Mouse (Mus musculus): ENCODE data around the gene Pdk1. TPM values are rescaled to one million over a fixed set of nuclear protein-coding genes. Genes with fewer than 3 reads are reported as not detected.
A peak's percentile ranks its signal among the peaks of the same experiment; 100 is the strongest.

The Pdk1 gene
- polyA plus RNA-seq, 1 experiment = 1.2 TPM

DNA sequence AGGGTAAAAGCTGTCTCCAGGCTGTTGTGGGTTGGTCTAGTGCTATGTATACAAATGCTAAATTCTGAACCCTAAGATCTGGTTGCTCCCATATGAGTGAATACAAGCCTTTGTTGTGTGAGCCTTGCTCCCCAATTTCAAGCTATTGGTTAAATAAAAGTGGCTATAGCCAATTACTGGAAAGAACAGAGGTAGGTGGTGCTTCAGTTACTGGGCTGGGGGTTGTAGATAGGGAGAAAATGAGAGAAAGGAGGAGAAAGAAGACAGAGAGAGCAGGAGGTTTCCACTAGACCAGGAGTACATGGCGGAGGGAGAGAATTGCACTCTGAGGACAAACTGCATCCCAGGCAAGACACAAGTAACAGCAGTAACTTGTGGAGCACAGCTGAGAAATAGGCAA is 4.8 kb upstream of the Pdk1 start:
- Histone ChIP-seq H3K4me1 (ENCODE audit: control insufficient read depth) (peaks cover 10% of the 10 kb centered on the region), H3K36me3 (ENCODE audit: control insufficient read depth) (no peaks in the 10 kb centered on the region), H3K4me3 (replicated peaks) (no peak overlapping the region), H3K27me3 (ENCODE audit: control insufficient read depth) (no peaks in the 10 kb centered on the region), H3K9me3 (ENCODE audit: control insufficient read depth, low read length) (no peaks in the 10 kb centered on the region)
- TF ChIP-seq GATA1 (IDR thresholded peaks at IDR 0.05; ENCODE audit: low read length) (no peak), TAL1 (IDR thresholded peaks at IDR 0.05; ENCODE audit: low read length) (no peak)

- H3K27me3 ChIP-seq (ENCODE audit: control insufficient read depth) = no peaks in the 10 kb centered on the region
- no peaks in the 10 kb centered on the region for H3K9me3 ChIP-seq (ENCODE audit: control insufficient read depth, low read length)
- TF ChIP-seq GATA1 (IDR thresholded peaks at IDR 0.05; ENCODE audit: low read length) = no peak
- TF ChIP-seq TAL1 (IDR thresholded peaks at IDR 0.05; ENCODE audit: low read length) = no peak
- peaks cover 41% of the 10 kb centered on the region for H3K4me1 ChIP-seq (ENCODE audit: control insufficient read depth)
- peaks cover 8% of the 10 kb centered on the region for H3K36me3 ChIP-seq (ENCODE audit: control insufficient read depth)
- H3K4me3 ChIP-seq (replicated peaks) = peak overlapping the region; percentile 91
These were observed 883 bp upstream of the Pdk1 start for GRCm38 (mm10) chr2:71872141-71872540.

DNA sequence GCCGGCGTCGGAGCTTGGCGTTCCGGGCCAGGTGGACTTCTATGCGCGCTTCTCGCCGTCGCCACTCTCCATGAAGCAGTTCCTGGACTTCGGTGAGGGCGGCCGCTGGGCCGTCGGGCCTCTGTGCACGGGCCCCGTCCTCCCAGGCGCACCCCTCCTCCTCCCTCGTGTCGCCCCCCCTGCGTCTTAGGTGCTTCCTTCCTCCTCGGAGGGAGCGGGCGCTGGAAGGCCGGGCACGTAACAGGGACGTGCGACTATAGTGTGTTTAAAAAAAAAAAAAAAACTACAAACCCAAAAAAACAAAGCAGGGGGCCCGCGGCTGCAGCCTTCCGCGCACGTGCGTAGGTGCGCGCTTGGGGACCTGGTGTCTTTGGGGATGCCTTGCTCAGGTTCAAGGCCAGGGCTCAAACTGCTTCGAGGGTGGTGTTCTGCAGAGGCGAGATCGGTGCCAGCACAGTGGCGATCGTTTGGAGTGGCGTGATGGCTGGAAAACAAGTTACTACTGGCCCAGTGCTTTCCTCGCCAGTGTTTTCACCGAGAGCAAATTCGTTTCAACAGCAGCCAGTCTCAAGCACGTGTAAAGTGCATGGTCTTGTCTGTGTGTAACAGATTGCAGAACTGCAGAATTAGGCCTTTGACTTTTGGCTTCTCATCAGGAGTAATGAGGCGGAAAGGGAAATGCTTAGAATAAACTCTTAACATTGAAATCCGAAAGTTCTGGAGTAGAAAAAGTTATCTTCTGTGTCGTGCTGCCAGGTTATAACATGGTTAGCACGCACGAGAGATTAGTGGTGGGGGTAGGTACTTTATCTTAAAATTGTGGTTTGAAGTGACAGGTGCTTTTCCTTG is 674 bp downstream of the Pdk1 start:
- Histone ChIP-seq H3K9me3 (ENCODE audit: control insufficient read depth, low read length) (no peaks in the 10 kb centered on the region), H3K4me1 (ENCODE audit: control insufficient read depth) (peaks cover 55% of the 10 kb centered on the region), H3K4me3 (replicated peaks) (peak overlapping the region; percentile 91), H3K36me3 (ENCODE audit: control insufficient read depth) (peaks cover 17% of the 10 kb centered on the region), H3K27me3 (ENCODE audit: control insufficient read depth) (no peaks in the 10 kb centered on the region)
- no peak for TF ChIP-seq GATA1 (IDR thresholded peaks at IDR 0.05; ENCODE audit: low read length)
- no peak for TF ChIP-seq TAL1 (IDR thresholded peaks at IDR 0.05; ENCODE audit: low read length)

DNA sequence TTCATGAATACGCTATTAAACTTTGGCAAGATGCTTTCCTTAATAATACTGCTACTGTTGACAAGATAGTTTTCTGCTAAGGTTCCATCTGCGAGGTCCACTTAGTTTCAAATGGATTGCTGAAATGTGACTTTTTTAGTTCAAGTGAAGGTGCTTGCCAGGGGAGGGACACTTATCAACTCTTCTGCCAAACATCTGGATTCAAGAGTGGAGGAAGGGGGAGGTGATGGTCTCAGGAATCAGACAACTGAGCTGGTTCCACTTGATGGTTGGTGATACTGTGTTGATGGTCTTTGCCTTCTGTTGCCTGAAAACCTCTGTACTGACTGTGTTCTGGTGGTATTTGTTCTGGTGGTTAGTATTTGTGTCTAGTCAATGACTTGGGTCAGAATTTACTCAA is 1.4 kb downstream of the Pdk1 start:
- H3K4me1 ChIP-seq (ENCODE audit: control insufficient read depth) = peaks cover 60% of the 10 kb centered on the region

DNA sequence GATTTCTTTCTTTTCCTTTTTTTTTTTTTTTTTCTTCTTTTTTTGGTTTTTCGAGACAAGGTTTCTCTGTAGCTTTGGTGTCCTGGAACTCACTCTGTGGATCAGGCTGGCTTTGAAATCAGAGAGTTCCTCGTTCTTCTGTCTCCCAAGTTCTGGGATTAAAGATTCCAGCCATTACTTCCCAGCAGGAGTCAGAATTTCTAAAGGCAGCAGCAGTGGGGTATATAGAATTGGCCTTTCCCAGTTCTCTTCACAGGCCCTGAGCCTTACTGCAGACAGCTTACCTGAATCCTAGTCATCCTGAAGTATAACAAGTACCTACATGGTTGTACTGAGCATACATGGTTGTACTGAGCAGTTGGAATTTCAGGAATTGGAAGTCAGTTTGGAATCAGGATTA is 1.8 kb downstream of the Pdk1 start:
- Histone ChIP-seq H3K9me3 (ENCODE audit: control insufficient read depth, low read length) (no peaks in the 10 kb centered on the region), H3K36me3 (ENCODE audit: control insufficient read depth) (peaks cover 22% of the 10 kb centered on the region), H3K4me1 (ENCODE audit: control insufficient read depth) (peaks cover 63% of the 10 kb centered on the region), H3K4me3 (replicated peaks) (peak overlapping the region; percentile 91), H3K27me3 (ENCODE audit: control insufficient read depth) (no peaks in the 10 kb centered on the region)
- TF ChIP-seq TAL1 (IDR thresholded peaks at IDR 0.05; ENCODE audit: low read length) (no peak), GATA1 (IDR thresholded peaks at IDR 0.05; ENCODE audit: low read length) (no peak)

More for the DNA sequence above, 1.4 kb downstream of the Pdk1 start:
- TF ChIP-seq TAL1 (IDR thresholded peaks at IDR 0.05; ENCODE audit: low read length) (peak; percentile 42; the same call in 2 of the 3 replicates), GATA1 (IDR thresholded peaks at IDR 0.05; ENCODE audit: low read length) (no peak)
- peaks cover 18% of the 10 kb centered on the region for H3K36me3 ChIP-seq (ENCODE audit: control insufficient read depth)
- no peaks in the 10 kb centered on the region for H3K27me3 ChIP-seq (ENCODE audit: control insufficient read depth)
- H3K9me3 ChIP-seq (ENCODE audit: control insufficient read depth, low read length) = no peaks in the 10 kb centered on the region
- H3K4me3 ChIP-seq (replicated peaks) = peak overlapping the region; percentile 91

DNA sequence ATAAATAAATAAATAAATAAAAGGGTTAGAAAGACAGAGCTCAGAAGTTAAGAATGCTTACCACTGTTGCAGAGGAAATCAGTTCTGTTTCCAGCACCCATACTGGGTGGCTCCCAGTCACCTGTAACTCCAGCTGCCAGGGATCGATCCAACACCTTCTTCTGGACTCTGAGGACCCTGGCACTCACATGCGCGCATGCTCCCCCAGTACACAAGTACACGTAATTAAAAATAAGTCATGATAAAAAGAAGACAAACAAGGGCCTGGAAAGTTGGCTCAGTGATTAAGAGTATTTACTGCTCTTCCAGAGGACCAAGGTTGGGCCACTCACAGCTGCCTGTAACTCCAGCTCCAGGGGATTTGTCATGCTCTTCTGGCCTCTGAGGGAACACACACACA is 4.8 kb downstream of the Pdk1 start:
- Histone ChIP-seq H3K27me3 (ENCODE audit: control insufficient read depth) (no peaks in the 10 kb centered on the region), H3K36me3 (ENCODE audit: control insufficient read depth) (peaks cover 45% of the 10 kb centered on the region), H3K4me1 (ENCODE audit: control insufficient read depth) (peaks cover 54% of the 10 kb centered on the region), H3K9me3 (ENCODE audit: control insufficient read depth, low read length) (no peaks in the 10 kb centered on the region), H3K4me3 (replicated peaks) (no peak overlapping the region)
- TF ChIP-seq TAL1 (IDR thresholded peaks at IDR 0.05; ENCODE audit: low read length) (no peak), GATA1 (IDR thresholded peaks at IDR 0.05; ENCODE audit: low read length) (no peak)

GRCm38 (mm10) chr2:71878441-71878840 is 5.4 kb downstream of the Pdk1 start:
- Histone ChIP-seq H3K27me3 (ENCODE audit: control insufficient read depth) (no peaks in the 10 kb centered on the region), H3K36me3 (ENCODE audit: control insufficient read depth) (peaks cover 51% of the 10 kb centered on the region), H3K4me3 (replicated peaks) (no peak overlapping the region), H3K9me3 (ENCODE audit: control insufficient read depth, low read length) (no peaks in the 10 kb centered on the region), H3K4me1 (ENCODE audit: control insufficient read depth) (peaks cover 52% of the 10 kb centered on the region)
- TF ChIP-seq TAL1 (IDR thresholded peaks at IDR 0.05; ENCODE audit: low read length) (no peak), GATA1 (IDR thresholded peaks at IDR 0.05; ENCODE audit: low read length) (no peak)

DNA sequence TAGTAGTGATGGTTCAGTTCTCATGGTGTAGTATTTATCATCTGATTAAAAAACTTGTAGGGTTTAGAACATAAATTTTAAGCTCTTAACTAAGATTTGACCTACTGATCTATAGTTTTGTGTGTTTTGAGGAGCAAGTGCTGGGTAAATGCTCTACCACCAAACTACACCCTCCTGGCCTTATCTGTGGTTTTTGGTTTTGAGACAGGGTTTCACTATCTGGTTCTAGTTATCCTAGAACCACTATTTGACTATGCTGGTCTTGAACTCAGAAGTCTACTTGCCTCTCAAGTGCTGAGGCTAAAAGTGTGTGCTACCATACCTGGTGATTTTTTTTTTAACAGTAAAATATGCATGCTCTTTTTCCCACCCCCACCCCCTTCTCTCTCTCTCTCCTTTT is 5.9 kb downstream of the Pdk1 start:
- no peaks in the 10 kb centered on the region for H3K27me3 ChIP-seq (ENCODE audit: control insufficient read depth)
- peaks cover 47% of the 10 kb centered on the region for H3K4me1 ChIP-seq (ENCODE audit: control insufficient read depth)
- TF ChIP-seq GATA1 (IDR thresholded peaks at IDR 0.05; ENCODE audit: low read length) (no peak), TAL1 (IDR thresholded peaks at IDR 0.05; ENCODE audit: low read length) (no peak)
- H3K9me3 ChIP-seq (ENCODE audit: control insufficient read depth, low read length) = no peaks in the 10 kb centered on the region
- no peak overlapping the region for H3K4me3 ChIP-seq (replicated peaks)
- peaks cover 56% of the 10 kb centered on the region for H3K36me3 ChIP-seq (ENCODE audit: control insufficient read depth)

DNA sequence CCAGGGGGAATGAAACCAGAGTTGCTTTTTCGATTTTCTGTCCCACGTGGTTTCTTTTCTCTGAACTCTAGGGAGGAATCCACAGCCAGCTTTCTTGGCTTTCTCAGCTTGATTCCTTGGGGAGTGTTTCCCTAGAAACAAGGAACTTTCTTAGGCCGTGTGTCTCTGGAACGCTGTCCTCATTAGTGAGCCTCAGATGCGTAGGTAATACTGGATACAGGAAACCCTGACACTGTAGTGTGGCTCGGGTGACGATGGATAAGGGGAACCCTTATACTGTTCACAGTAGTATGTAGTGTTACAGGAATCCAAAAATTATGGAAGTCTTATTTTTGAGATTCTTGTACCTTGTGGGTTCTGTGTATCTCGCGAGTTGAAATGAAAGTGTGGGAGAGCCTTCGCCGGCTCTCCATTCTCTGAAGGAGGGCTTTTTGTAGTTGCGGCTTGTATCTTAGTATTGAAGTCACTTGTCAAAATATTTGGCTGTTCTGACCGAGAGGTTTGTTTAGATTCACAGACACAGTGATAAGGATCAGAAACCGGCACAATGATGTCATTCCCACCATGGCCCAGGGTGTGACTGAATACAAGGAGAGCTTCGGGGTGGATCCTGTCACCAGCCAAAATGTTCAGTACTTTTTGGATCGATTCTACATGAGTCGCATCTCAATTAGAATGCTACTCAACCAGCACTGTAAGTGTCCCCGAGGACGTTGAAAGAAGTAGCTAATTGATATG is 10.1 kb downstream of the Pdk1 start:
- no peak overlapping the region for H3K4me3 ChIP-seq (replicated peaks)
- peaks cover 15% of the 10 kb centered on the region for H3K4me1 ChIP-seq (ENCODE audit: control insufficient read depth)
- H3K27me3 ChIP-seq (ENCODE audit: control insufficient read depth) = no peaks in the 10 kb centered on the region
- peaks cover 81% of the 10 kb centered on the region for H3K36me3 ChIP-seq (ENCODE audit: control insufficient read depth)
- no peak for TF ChIP-seq TAL1 (IDR thresholded peaks at IDR 0.05; ENCODE audit: low read length)
- no peak for TF ChIP-seq GATA1 (IDR thresholded peaks at IDR 0.05; ENCODE audit: low read length)
- H3K9me3 ChIP-seq (ENCODE audit: control insufficient read depth, low read length) = no peaks in the 10 kb centered on the region
